Mouse (Mus musculus) lung, adult 2 months (tissue): ENCODE results near the gene Zfr2.

Source experiments
- CTCF ChIP-seq: fragments of 200-500 bp; IDR thresholded peaks from 2 replicates; pipeline ENCODE4 v1.5.1; 2011; ENCODE audit warnings: mild to moderate bottlenecking, low read length, control low read depth; ENCODE audit not compliant: insufficient read depth
- POLR2A ChIP-seq: fragments of 200-500 bp; IDR thresholded peaks from 2 replicates; pipeline ENCODE4 v1.6.1; 2011; ENCODE audit warnings: low read depth, mild to moderate bottlenecking, control low read depth, low read length, borderline replicate concordance; ENCODE audit errors: extremely low read depth

- TF ChIP-seq CTCF (no peak), POLR2A (no peak)
These were observed 22.8 kb upstream of the Zfr2 start for GRCm38 (mm10) chr10:81210154-81210553.
